Mouse (Mus musculus) myocyte (in vitro differentiated cells): Measurements from ENCODE around the gene Rpl27.

Experiments
- MYOG ChIP-seq, 3 experiments: IDR thresholded peaks; one replicate each; pipeline ENCODE4 v1.6.1; 2011; ENCODE audit warnings: control low read depth in 2 of 3, low read depth in 2 of 3, mild to moderate bottlenecking in 2 of 3; ENCODE audit not compliant: insufficient read length in 2 of 3, control insufficient read depth in 1 of 3, insufficient read depth in 1 of 3
- POLR2A ChIP-seq: IDR thresholded peaks from one replicate; pipeline ENCODE4 v1.6.1; 2011; ENCODE audit warnings: low read depth, mild to moderate bottlenecking, control low read depth, moderate library complexity; ENCODE audit not compliant: insufficient read length
- POLR2AphosphoS2 ChIP-seq: IDR thresholded peaks from one replicate; pipeline ENCODE4 v1.6.1; 2011; ENCODE audit warnings: low read depth, control low read depth; ENCODE audit not compliant: insufficient read length
- SRF ChIP-seq: IDR thresholded peaks from one replicate; pipeline ENCODE4 v1.6.1; 2011; ENCODE audit warnings: low read depth; ENCODE audit not compliant: control insufficient read depth, insufficient read length
- TCF12 ChIP-seq: IDR thresholded peaks from one replicate; pipeline ENCODE4 v1.6.1; 2011; ENCODE audit warnings: mild to moderate bottlenecking, control low read depth; ENCODE audit not compliant: poor library complexity, insufficient read depth, severe bottlenecking
- USF1 ChIP-seq: IDR thresholded peaks from one replicate; pipeline ENCODE4 v1.6.1; 2011; ENCODE audit warnings: low read depth, mild to moderate bottlenecking, control low read depth, moderate library complexity

GRCm38 (mm10) chr11:101452093-101452774, 10.1 kb downstream of the Rpl27 start:
- TF ChIP-seq USF1 (no peak), MYOG (IDR thresholded peaks at IDR 0.05; ENCODE audit: control insufficient read depth in 1 of 3, insufficient read depth in 1 of 3, insufficient read length in 2 of 3, low read depth in 2 of 3) (no peak), POLR2A (no peak), TCF12 (no peak), POLR2AphosphoS2 (no peak), SRF (no peak)
